Mouse (Mus musculus): ENCODE data around the gene Prkce. TPM values are rescaled to one million over a fixed set of nuclear protein-coding genes. Genes with fewer than 3 reads are reported as not detected.
A peak's percentile ranks its signal among the peaks of the same experiment; 100 is the strongest.

Prkce gene
- polyA plus RNA-seq, 1 experiment: not detected

DNA sequence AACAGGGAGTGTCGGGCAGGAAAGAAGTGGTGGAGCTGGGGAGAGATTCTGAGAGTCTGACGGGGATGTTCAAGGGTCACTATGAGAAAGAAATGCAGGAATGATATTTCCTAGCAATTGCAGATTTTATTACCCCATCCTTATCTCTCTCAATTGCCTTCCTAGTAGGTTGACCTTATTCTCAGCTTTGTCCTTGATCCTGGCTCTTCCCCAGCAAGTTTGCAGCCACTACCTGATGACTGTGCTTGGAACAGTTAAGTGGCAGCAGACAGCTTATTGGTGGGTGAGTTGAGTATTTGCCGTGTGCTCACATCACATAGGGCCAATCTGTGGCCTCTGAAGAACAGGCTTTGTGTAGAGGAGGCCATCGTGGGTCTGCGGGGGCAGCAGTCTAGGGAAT is 117.5 kb downstream of the Prkce start:
- WGBS: 87% methylated on average over 5 of the region's 5 CpGs
- TF ChIP-seq CTCF (IDR thresholded peaks at IDR 0.05; ENCODE audit: insufficient read depth, low read depth, low read length) (no peak), POLR2A (IDR thresholded peaks at IDR 0.05; ENCODE audit: insufficient read depth, low read depth, low read length) (no peak)
- Histone ChIP-seq H3K27ac (ENCODE audit: insufficient read depth, low read depth, low read length) (no peak overlapping the region), H3K4me3 (ENCODE audit: insufficient read depth, low read depth, low read length) (no peak overlapping the region), H3K4me1 (ENCODE audit: control insufficient read depth, insufficient read depth, low read length) (peaks cover 26% of the 10 kb centered on the region)

DNA sequence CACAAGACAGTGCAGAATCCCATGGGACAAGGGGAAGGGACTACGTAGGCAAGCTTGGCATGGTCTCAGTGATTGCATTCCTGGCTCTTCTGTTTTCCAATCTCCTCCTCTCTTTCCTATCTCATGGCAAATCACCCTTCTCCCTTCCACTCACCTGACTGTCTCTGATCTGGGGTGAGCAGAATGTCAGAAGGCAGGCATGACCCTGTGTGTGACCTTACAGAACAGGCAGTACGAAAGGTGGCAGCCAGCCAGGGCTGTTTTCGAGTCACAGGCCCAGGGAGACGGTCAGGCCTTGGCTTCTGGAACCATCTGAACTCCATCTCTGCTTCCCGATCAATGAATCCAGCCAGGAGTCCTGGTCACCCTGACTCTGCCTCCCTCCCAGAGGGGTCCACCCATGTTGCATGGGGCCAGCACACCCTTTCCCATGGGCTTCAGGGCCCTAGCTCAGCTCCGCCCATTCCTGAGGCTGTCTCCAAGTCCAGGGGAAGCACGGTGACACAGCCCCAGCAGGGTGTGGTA is 119.2 kb downstream of the Prkce start:
- Histone ChIP-seq H3K27ac (ENCODE audit: insufficient read depth, low read depth, low read length) (no peak overlapping the region), H3K4me3 (ENCODE audit: insufficient read depth, low read depth, low read length) (no peak overlapping the region), H3K4me1 (ENCODE audit: control insufficient read depth, insufficient read depth, low read length) (peaks cover 26% of the 10 kb centered on the region)
- 81% methylated on average over 7 of the region's 7 CpGs for WGBS
- TF ChIP-seq CTCF (IDR thresholded peaks at IDR 0.05; ENCODE audit: insufficient read depth, low read depth, low read length) (no peak), POLR2A (IDR thresholded peaks at IDR 0.05; ENCODE audit: insufficient read depth, low read depth, low read length) (no peak)

GRCm38 (mm10) chr17:86292711-86293110 is 125.1 kb downstream of the Prkce start:
- no peak overlapping the region for H3K4me3 ChIP-seq (ENCODE audit: insufficient read depth, low read depth, low read length)
- no peak overlapping the region for H3K27ac ChIP-seq (ENCODE audit: insufficient read depth, low read depth, low read length)
- 58% methylated on average over 6 of the region's 6 CpGs for WGBS
- peaks cover 20% of the 10 kb centered on the region for H3K4me1 ChIP-seq (ENCODE audit: control insufficient read depth, insufficient read depth, low read length)
- TF ChIP-seq POLR2A (IDR thresholded peaks at IDR 0.05; ENCODE audit: insufficient read depth, low read depth, low read length) (no peak), CTCF (IDR thresholded peaks at IDR 0.05; ENCODE audit: insufficient read depth, low read depth, low read length) (no peak)

DNA sequence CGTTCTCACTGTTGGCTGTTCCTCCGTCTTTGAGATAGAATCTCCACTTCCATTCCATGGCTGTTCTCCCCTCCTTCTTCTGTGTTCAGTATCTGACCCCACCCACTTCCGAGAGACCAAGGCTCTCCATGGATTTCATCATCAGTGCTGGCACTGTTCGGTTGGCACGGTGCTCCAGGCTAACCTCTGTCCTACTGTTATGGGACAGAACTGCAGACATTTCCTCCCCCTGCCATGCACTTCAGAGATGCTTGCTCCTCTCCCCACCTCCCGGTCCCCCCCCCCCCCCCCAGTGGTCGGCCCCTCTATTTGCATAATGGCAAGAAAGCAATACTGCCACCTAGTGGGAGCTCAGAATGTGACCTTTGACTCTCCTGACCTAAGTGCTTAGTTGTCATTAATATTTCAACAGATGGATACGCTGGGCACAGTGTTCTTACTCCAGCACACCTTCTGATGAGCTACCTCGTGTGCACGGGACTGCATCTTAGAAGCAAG is 125.7 kb downstream of the Prkce start:
- Histone ChIP-seq H3K4me1 (ENCODE audit: control insufficient read depth, insufficient read depth, low read length) (peaks cover 16% of the 10 kb centered on the region), H3K4me3 (ENCODE audit: insufficient read depth, low read depth, low read length) (no peak overlapping the region), H3K27ac (ENCODE audit: insufficient read depth, low read depth, low read length) (no peak overlapping the region)
- 33% methylated on average over 10 of the region's 10 CpGs for WGBS
- TF ChIP-seq POLR2A (IDR thresholded peaks at IDR 0.05; ENCODE audit: insufficient read depth, low read depth, low read length) (no peak), CTCF (IDR thresholded peaks at IDR 0.05; ENCODE audit: insufficient read depth, low read depth, low read length) (no peak)

DNA sequence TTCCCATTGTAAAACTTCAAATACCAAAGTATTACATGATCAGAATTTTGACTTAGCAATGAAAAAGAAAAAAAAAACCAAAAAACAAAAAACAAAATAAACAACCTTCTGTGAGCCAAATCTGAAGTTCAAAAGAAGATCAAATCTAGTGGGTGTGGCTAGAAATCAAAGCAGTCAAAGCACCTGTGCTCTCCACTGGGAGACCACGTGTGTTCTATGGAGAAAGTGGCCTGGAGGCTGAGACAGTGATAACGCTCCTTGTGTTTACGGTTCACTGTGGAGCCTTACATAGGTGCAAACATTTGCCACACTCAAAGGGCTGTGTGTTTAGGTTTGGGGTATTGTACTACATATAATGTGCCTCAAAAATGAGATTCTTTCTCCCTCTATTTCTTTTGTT is 132.0 kb downstream of the Prkce start:
- Histone ChIP-seq H3K27ac (ENCODE audit: insufficient read depth, low read depth, low read length) (no peak overlapping the region), H3K4me3 (ENCODE audit: insufficient read depth, low read depth, low read length) (no peak overlapping the region), H3K4me1 (ENCODE audit: control insufficient read depth, insufficient read depth, low read length) (peaks cover 38% of the 10 kb centered on the region)
- TF ChIP-seq POLR2A (IDR thresholded peaks at IDR 0.05; ENCODE audit: insufficient read depth, low read depth, low read length) (no peak), CTCF (IDR thresholded peaks at IDR 0.05; ENCODE audit: insufficient read depth, low read depth, low read length) (no peak)
- 82% methylated on average over 3 of the region's 3 CpGs for WGBS

- Histone ChIP-seq H3K27ac (ENCODE audit: insufficient read depth, low read depth, low read length) (peak overlapping the region; percentile 79), H3K4me3 (ENCODE audit: insufficient read depth, low read depth, low read length) (peak overlapping the region; percentile 6), H3K4me1 (ENCODE audit: control insufficient read depth, insufficient read depth, low read length) (peaks cover 46% of the 10 kb centered on the region)
- WGBS: 39% methylated on average over 22 of the region's 22 CpGs
- no peak for TF ChIP-seq POLR2A (IDR thresholded peaks at IDR 0.05; ENCODE audit: insufficient read depth, low read depth, low read length)
- no peak for TF ChIP-seq CTCF (IDR thresholded peaks at IDR 0.05; ENCODE audit: insufficient read depth, low read depth, low read length)
These were observed 133.4 kb downstream of the Prkce start for GRCm38 (mm10) chr17:86300774-86301595.

DNA sequence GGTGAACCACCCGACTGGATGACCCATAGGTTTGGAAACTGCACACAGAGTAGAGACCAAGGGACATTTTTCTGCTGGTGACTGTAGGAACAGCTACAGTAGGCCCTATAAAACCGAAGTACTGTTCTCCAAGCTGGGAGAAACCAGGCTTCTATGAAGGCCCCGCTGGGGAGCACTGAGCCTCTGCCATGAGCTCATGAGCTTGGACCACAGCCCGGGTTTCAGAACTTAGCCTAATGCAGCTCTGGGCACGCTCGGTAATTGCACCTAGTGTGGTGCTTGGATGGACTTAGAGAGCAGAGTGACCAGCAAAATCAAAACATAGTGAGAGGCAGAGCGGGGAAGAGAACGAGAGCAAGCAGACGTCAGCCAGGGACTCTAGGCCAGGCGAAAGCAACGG is 134.7 kb downstream of the Prkce start:
- Histone ChIP-seq H3K27ac (ENCODE audit: insufficient read depth, low read depth, low read length) (no peak overlapping the region; the same call in 1 of the 2 replicates), H3K4me1 (ENCODE audit: control insufficient read depth, insufficient read depth, low read length) (peaks cover 47% of the 10 kb centered on the region), H3K4me3 (ENCODE audit: insufficient read depth, low read depth, low read length) (no peak overlapping the region)
- 61% methylated on average over 11 of the region's 11 CpGs for WGBS
- TF ChIP-seq POLR2A (IDR thresholded peaks at IDR 0.05; ENCODE audit: insufficient read depth, low read depth, low read length) (no peak), CTCF (IDR thresholded peaks at IDR 0.05; ENCODE audit: insufficient read depth, low read depth, low read length) (no peak)

GRCm38 (mm10) chr17:86302861-86303331 is 135.3 kb downstream of the Prkce start:
- Histone ChIP-seq H3K27ac (ENCODE audit: insufficient read depth, low read depth, low read length) (no peak overlapping the region), H3K4me3 (ENCODE audit: insufficient read depth, low read depth, low read length) (no peak overlapping the region), H3K4me1 (ENCODE audit: control insufficient read depth, insufficient read depth, low read length) (peaks cover 46% of the 10 kb centered on the region)
- TF ChIP-seq CTCF (IDR thresholded peaks at IDR 0.05; ENCODE audit: insufficient read depth, low read depth, low read length) (no peak), POLR2A (IDR thresholded peaks at IDR 0.05; ENCODE audit: insufficient read depth, low read depth, low read length) (no peak)
- WGBS: 80% methylated on average over 14 of the region's 14 CpGs
